Mouse (Mus musculus) bone marrow, adult 2 months (tissue): ENCODE measurements at regions not wholly inside any gene's neighbourhood (a gene's known extent, or its start where the extent isn't known, plus 50 kb on each side); places are given as distances from the start of the nearest gene placed in this dataset.

ENCODE experiments used
- CTCF ChIP-seq: fragments of 200-500 bp; IDR thresholded peaks from 2 replicates; pipeline ENCODE4 v1.5.1; 2011; ENCODE audit warnings: low read length, control low read depth; ENCODE audit not compliant: control insufficient read depth, insufficient read depth
- POLR2A ChIP-seq: fragments of 200-500 bp; IDR thresholded peaks from 2 replicates; pipeline ENCODE4 v1.6.1; 2011; ENCODE audit warnings: low read depth, mild to moderate bottlenecking, control low read depth, low read length, borderline replicate concordance; ENCODE audit not compliant: control insufficient read depth

DNA sequence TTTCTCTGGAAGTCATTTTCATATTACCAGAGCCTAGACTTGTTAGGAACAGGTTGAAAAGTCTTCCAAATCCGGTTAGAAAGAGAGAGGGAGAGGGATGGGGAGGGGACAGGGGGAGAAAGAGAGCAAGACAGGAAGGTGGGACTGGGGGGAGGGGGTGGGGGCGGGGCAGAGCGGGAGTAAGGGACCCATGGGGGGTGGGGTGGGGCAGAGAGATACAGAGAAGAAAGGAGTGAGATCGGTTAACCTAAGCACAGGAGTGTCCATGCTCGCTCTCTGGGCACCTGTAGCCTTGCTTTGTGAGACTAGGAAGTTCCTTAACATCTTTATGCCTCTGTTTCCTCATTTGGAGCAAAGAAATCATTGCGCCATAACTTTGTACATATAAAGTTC, 56.8 kb upstream of the Foxo1 start:
- TF ChIP-seq CTCF (no peak), POLR2A (no peak)
